Mouse (Mus musculus) lung, postnatal 0 days (tissue): ENCODE data around the gene Gm5129. TPM values are rescaled to one million over a fixed set of nuclear protein-coding genes. Genes with fewer than 3 reads are reported as not detected.
A peak's percentile ranks its signal among the peaks of the same experiment; 100 is the strongest.

Source experiments
- ATAC-seq: fragments of 200-750 bp; cut with Nextera tagmentation; 2 replicates; pipeline ENCODE4 v1.8.0; 2017; ENCODE audit warnings: moderate library complexity
- DNase-seq: peaks from one replicate; pipeline ENCODE4 v3.0.0-alpha.2; 2016; ENCODE audit warnings: low spot score
- H3K27ac ChIP-seq: fragments of 300-500 bp; sonication (generic); 2 replicates; pipeline ENCODE4 v1.5.1; 2014; ENCODE audit warnings: antibody characterized with exemption, mild to moderate bottlenecking, low read length, mixed read lengths
- H3K27me3 ChIP-seq: fragments of 300-500 bp; sonication (generic); replicated peaks from 2 replicates; pipeline ENCODE4 v1.6.1; 2014; ENCODE audit warnings: low read length, mixed read lengths; ENCODE audit not compliant: insufficient read depth
- H3K36me3 ChIP-seq: fragments of 300-500 bp; sonication (generic); 2 replicates; pipeline ENCODE4 v1.6.1; 2014; ENCODE audit warnings: low read length, mixed read lengths; ENCODE audit not compliant: insufficient read depth
- H3K4me1 ChIP-seq: fragments of 300-500 bp; sonication (generic); 2 replicates; pipeline ENCODE4 v1.6.1; 2014; ENCODE audit warnings: antibody characterized with exemption, low read depth, low read length, mixed read lengths; ENCODE audit not compliant: insufficient read depth
- H3K4me2 ChIP-seq: fragments of 300-500 bp; sonication (generic); replicated peaks from 2 replicates; pipeline ENCODE4 v1.6.1; 2014; ENCODE audit warnings: low read depth, mild to moderate bottlenecking, low read length, moderate library complexity, mixed read lengths
- H3K4me3 ChIP-seq: fragments of 300-500 bp; sonication (generic); 2 replicates; pipeline ENCODE4 v1.5.1; 2014; ENCODE audit warnings: low read depth, low read length
- H3K9ac ChIP-seq: fragments of 300-500 bp; sonication (generic); replicated peaks from 2 replicates; pipeline ENCODE4 v1.6.1; 2014; ENCODE audit warnings: low read depth, mild to moderate bottlenecking
- H3K9me3 ChIP-seq: fragments of 300-500 bp; sonication (generic); 2 replicates; pipeline ENCODE4 v1.6.1; 2016; ENCODE audit warnings: low read length, mixed read lengths
- CTCF ChIP-seq: IDR thresholded peaks from 2 replicates; pipeline ENCODE4 v1.5.1; 2016; ENCODE audit warnings: antibody characterized with exemption, mild to moderate bottlenecking
- EP300 ChIP-seq: IDR thresholded peaks from 2 replicates; pipeline ENCODE4 v1.6.1; 2016; ENCODE audit warnings: antibody characterized with exemption, mild to moderate bottlenecking, control low read depth
- WGBS: fragments of 180-500 bp; shearing (Covaris S2); extraction: QIAGEN DNeasy Blood & Tissue Kit; methylation state at CpG from one replicate; pipeline ENCODE4 v1.1.7; 2014; 5-methylcytosine and 5-hydroxymethylcytosine counted together
- polyA plus RNA-seq: library from polyadenylated mRNA; unstranded; fragments of >200 nt; fragmentation: Nextera tagmentation; extraction: Ambion mirVana; gene quantifications from 2 replicates; pipeline ENCODE4 v1.2.1, GENCODE M21; 2015

Gm5129 gene
- polyA plus RNA-seq, 1 experiment from 2014 or later = not detected

DNA sequence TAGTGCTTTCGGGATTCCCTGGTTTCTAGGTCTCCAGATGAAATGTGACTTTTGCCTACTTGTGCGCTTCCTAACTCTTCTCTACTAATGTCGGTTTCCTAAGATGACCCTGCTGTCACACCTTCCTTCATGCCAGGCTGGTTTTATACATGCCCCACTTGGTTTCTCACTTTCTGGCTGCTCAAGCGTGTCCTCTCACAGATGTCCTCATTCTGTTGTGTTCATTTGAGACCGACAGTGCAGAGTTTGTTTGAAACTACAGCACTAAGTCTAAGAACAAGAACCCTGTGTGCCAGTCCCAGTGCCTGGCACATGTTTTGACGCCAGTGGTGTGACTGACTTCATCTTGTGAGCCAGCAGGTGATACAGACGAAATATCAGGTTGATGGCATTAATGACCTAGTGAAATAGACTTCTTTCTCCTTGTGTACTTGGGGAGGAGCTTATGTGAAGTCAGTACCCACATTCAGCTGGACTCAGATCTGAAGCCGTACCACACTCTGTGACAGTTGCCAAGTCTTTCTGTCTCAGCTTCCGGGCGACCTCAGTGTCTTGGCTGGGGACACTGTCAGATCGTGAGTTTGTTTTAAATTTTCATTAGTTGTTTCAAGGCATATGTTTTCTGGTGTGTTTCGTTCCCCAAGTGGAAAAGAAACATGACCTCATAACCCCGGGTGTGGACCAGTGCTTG is 37.9 kb upstream of the Gm5129 start:
- TF ChIP-seq EP300 = no peak
- Histone ChIP-seq H3K4me2 (no peak overlapping the region), H3K27ac (no peak overlapping the region), H3K9ac (no peak overlapping the region), H3K36me3 (0 out of 2 replicates have a peak, but pooled peaks cover 4% of the 10 kb centered on the region), H3K27me3 (no peaks in the 10 kb centered on the region), H3K4me1 (no peaks in the 10 kb centered on the region), H3K9me3 (no peaks in the 10 kb centered on the region), H3K4me3 (no peak overlapping the region)
- no peak for DNase-seq
- no peak for ATAC-seq
- WGBS = 85% methylated on average over 13 of the region's 13 CpGs

DNA sequence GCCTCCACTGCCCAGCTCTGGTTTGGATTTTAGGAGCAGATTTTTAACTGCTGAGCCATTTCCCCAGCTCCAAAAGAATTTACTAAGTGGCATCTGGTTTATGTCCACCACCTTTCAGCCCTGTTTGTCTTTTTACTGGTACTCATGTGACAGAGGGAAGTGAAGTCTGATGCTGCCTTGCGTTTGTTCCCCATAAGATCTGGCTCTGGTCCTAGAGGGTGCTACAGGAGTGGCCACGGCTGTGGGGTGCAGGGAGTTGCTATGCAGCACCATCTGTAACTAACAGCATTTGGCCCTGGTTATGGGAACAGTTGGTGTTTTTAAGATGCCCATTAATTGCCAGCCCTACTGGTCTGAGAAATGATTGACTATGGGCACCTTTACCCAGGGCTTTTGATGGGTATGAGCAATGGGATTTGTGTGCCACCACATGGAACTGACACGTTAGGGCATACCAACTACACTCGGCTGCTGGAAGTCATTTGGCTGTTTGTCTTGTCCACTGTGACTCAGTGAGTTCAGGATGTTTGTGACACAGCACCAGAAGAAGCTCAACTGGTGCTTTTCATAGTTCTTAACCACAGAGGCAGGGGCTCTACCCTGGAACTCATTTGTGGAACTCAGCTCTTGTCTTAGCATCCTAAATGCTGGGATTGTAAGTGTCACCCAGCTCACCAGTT is 37.1 kb upstream of the Gm5129 start:
- Histone ChIP-seq H3K9me3 (no peaks in the 10 kb centered on the region), H3K4me3 (no peak overlapping the region), H3K27me3 (no peaks in the 10 kb centered on the region), H3K4me1 (no peaks in the 10 kb centered on the region), H3K36me3 (peaks cover 10% of the 10 kb centered on the region; the same call in 1 of the 2 replicates), H3K9ac (no peak overlapping the region), H3K4me2 (no peak overlapping the region), H3K27ac (no peak overlapping the region)
- peak; percentile 72 for ATAC-seq
- TF ChIP-seq CTCF (no peak), EP300 (no peak)
- 58% methylated on average over 4 of the region's 4 CpGs for WGBS
- peak; percentile 41 for DNase-seq

DNA sequence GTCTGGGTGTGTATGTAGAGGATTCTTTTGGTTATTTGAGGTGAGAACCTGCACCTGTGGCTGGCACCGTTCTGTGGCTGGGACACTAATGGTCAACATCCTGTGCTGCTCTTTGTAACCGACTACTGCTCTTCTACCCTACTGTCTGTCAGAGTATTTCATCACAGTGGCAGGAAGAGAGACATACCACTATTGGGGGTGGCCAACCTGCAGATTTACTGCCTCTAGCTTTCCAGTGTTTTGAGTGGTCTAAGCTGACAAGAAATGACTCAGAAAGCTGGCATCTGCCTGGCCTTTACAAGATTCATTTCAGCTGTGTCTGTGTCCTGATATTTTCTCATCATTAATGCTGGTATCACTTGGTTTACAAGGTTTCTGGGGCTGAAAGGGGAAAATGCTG is 36.3 kb upstream of the Gm5129 start:
- no peaks in the 10 kb centered on the region for H3K27me3 ChIP-seq
- H3K4me2 ChIP-seq = no peak overlapping the region
- no peaks in the 10 kb centered on the region for H3K4me1 ChIP-seq
- no peak for ATAC-seq
- TF ChIP-seq CTCF (no peak), EP300 (no peak)
- H3K4me3 ChIP-seq = no peak overlapping the region
- DNase-seq = no peak
- no peak overlapping the region for H3K27ac ChIP-seq
- no peak overlapping the region for H3K9ac ChIP-seq
- H3K9me3 ChIP-seq = no peaks in the 10 kb centered on the region
- 62% methylated on average over 2 of the region's 2 CpGs for WGBS
- peaks cover 13% of the 10 kb centered on the region; the same call in 1 of the 2 replicates for H3K36me3 ChIP-seq

DNA sequence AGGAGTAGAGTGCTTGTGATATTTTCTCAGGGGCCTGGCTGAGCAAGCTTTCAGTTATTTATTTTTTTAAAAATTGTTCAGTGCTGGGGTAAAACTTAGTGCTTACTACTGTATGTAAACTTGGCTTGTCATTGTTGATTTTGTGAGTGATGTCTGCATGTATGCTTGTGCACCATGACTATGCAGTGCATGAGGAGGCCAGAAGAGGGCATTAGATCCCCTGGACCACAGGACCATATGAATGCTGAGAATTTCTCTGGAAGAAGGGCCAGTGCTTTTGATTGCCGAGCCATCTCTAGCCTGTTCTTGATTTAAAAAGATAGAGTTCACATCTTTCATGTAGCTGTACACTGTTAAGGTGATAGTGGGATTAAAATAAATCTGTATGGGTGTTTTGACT is 35.2 kb upstream of the Gm5129 start:
- H3K4me2 ChIP-seq = no peak overlapping the region

DNA sequence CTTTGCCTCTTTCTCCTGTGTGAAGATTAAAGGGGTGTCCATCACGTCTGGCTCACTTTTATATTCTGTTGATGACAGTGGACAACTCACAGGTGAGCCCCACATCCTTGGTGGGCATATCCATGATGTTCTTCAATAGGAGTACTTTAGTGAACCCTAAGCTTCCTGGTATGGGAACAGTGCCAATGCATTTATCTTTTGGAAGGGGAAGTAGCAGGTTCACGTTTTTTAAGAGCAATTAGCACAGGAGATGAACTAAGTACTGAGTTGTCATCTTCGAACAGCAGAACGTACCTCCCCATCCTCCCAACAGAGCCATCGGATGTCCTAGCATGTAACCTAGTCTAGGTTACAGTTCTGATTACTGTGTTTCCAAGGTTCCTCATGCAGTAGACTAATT is 23.6 kb upstream of the Gm5129 start:
- DNase-seq (no peak), ATAC-seq (no peak)
- Histone ChIP-seq H3K9me3 (no peaks in the 10 kb centered on the region), H3K27ac (no peak overlapping the region), H3K4me1 (no peaks in the 10 kb centered on the region), H3K36me3 (peaks cover 39% of the 10 kb centered on the region), H3K4me2 (no peak overlapping the region), H3K27me3 (no peaks in the 10 kb centered on the region), H3K9ac (no peak overlapping the region), H3K4me3 (no peak overlapping the region)
- TF ChIP-seq CTCF (no peak), EP300 (no peak)
- 75% methylated on average over 5 of the region's 5 CpGs for WGBS

More for the DNA sequence above, 35.2 kb upstream of the Gm5129 start:
- H3K4me3 ChIP-seq = no peak overlapping the region
- ATAC-seq (peak; percentile 12; the same call in 1 of the 2 replicates), DNase-seq (peak; percentile 19)
- TF ChIP-seq EP300 (no peak), CTCF (peak; percentile 62)
- H3K27ac ChIP-seq = no peak overlapping the region
- H3K27me3 ChIP-seq = no peaks in the 10 kb centered on the region
- H3K9ac ChIP-seq = no peak overlapping the region
- peaks cover 10% of the 10 kb centered on the region; the same call in 1 of the 2 replicates for H3K36me3 ChIP-seq
- 68% methylated on average over 1 of the region's 1 CpGs for WGBS
- H3K4me1 ChIP-seq = no peaks in the 10 kb centered on the region
- no peaks in the 10 kb centered on the region for H3K9me3 ChIP-seq

DNA sequence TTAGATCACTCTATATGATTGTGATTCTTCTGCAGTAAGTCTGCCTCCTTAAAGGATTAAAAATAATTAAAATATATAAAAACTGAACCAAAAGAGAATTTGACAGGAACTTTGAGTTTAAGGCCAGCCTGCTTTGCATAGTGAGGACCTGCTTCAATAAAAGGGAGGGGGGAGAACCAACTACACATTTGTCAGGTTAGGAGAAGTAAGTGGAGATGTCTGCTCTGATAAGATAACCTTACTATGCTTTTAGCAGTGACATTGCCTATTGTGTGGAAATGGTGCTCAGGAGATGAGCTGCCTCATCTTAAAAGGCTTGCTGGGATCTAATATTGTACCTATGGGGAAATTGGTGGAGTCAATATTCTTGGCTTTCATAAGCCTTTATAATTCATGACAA is 17.2 kb upstream of the Gm5129 start:
- Histone ChIP-seq H3K4me2 (no peak overlapping the region), H3K4me3 (no peak overlapping the region), H3K4me1 (no peaks in the 10 kb centered on the region), H3K36me3 (peaks cover 50% of the 10 kb centered on the region), H3K27me3 (no peaks in the 10 kb centered on the region), H3K9me3 (no peaks in the 10 kb centered on the region), H3K9ac (no peak overlapping the region), H3K27ac (no peak overlapping the region)
- DNase-seq = no peak
- no peak for ATAC-seq
- no peak for TF ChIP-seq CTCF
- TF ChIP-seq EP300 = no peak
